Mouse (Mus musculus) cerebellum, adult 2 months (tissue): ENCODE results near the gene Sltm.

Experiments
- CTCF ChIP-seq: fragments of 200-500 bp; IDR thresholded peaks from 2 replicates; pipeline ENCODE4 v1.5.1; 2011; ENCODE audit warnings: low read depth, mild to moderate bottlenecking, control low read depth, low read length, moderate library complexity, borderline replicate concordance; ENCODE audit not compliant: insufficient read depth
- POLR2A ChIP-seq: fragments of 200-500 bp; IDR thresholded peaks from 2 replicates; pipeline ENCODE4 v1.6.1; 2011; ENCODE audit warnings: low read length, control low read depth, borderline replicate concordance; ENCODE audit not compliant: insufficient read depth

DNA sequence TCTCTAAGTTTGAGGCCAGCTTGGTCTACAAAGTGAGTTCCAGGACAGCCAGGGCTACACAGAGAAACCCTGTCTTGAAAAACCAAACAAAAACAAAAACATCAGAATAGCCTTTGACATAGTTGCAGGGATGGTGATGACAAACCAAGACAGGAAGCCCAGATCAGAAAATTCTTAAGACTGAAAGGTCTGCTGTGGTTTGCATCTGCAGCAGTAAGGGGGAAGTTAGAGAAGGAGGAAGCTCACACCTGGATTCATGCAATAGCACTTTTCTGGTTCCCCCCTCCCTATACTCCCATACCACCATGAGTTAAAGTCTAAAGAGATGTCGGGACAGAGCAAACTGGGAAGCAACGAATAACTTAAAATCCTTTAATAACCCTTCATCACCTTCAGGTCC is 36.4 kb upstream of the Sltm start:
- TF ChIP-seq CTCF (no peak), POLR2A (no peak)
